Mouse (Mus musculus) ES-E14 (cell line): ENCODE measurements around the gene St3gal3. TPM values are rescaled to one million over a fixed set of nuclear protein-coding genes. Genes with fewer than 3 reads are reported as not detected.

Source experiments
- DNase-seq: peaks from one replicate; pipeline ENCODE4 v3.0.0-alpha.2; 2013; ENCODE audit warnings: low read depth, low spot score
- H3K27ac ChIP-seq: 2 replicates; pipeline ENCODE4 v1.5.1; 2012; ENCODE audit warnings: low read depth, mild to moderate bottlenecking, low read length, moderate library complexity, mixed read lengths; ENCODE audit not compliant: poor library complexity, insufficient read depth, severe bottlenecking
- H3K36me3 ChIP-seq: 2 replicates; pipeline ENCODE4 v1.6.1; 2012; ENCODE audit warnings: mild to moderate bottlenecking, low read length, moderate library complexity, mixed read lengths; ENCODE audit not compliant: control insufficient read depth, poor library complexity, insufficient read depth, severe bottlenecking
- H3K4me1 ChIP-seq, 2 experiments: fragments of 150-350 bp in 1 of 2; sonication (generic) in 1 of 2; 2 replicates each; pipeline ENCODE4 v1.6.1; 2012; ENCODE audit warnings: low read length in 2 of 2, mild to moderate bottlenecking in 1 of 2, mixed read lengths in 1 of 2; ENCODE audit not compliant: control insufficient read depth in 2 of 2, insufficient read depth in 2 of 2, poor library complexity in 1 of 2
- H3K4me3 ChIP-seq, 2 experiments: fragments of 150-350 bp in 1 of 2; sonication (generic) in 1 of 2; 2 replicates each; pipeline ENCODE4 v1.5.1; 2012; ENCODE audit warnings: low read length in 2 of 2, low read depth in 1 of 2, mild to moderate bottlenecking in 1 of 2, mixed read lengths in 1 of 2; ENCODE audit not compliant: insufficient read depth in 1 of 2, poor library complexity in 1 of 2, severe bottlenecking in 1 of 2
- H3K9ac ChIP-seq: 2 replicates; pipeline ENCODE4 v1.6.1; 2012; ENCODE audit warnings: low read depth, mild to moderate bottlenecking, low read length, mixed read lengths; ENCODE audit not compliant: poor library complexity, insufficient read depth, severe bottlenecking
- H3K9me3 ChIP-seq: fragments of 150-350 bp; sonication (generic); 2 replicates; pipeline ENCODE4 v1.6.1; 2012; ENCODE audit warnings: low read depth, mild to moderate bottlenecking, low read length; ENCODE audit not compliant: control insufficient read depth, insufficient read depth
- CHD2 ChIP-seq: IDR thresholded peaks from 2 replicates; pipeline ENCODE4 v1.6.1; 2014; ENCODE audit warnings: mild to moderate bottlenecking, low read depth, low read length, inconsistent platforms
- HCFC1 ChIP-seq: IDR thresholded peaks from 2 replicates; pipeline ENCODE4 v1.6.1; 2012; ENCODE audit warnings: low read length, inconsistent platforms, borderline replicate concordance; ENCODE audit not compliant: insufficient read depth
- MAFK ChIP-seq: IDR thresholded peaks from 2 replicates; pipeline ENCODE4 v1.6.1; 2014; ENCODE audit warnings: mild to moderate bottlenecking, low read depth, low read length, inconsistent platforms; ENCODE audit not compliant: insufficient read depth
- ZC3H11A ChIP-seq: IDR thresholded peaks from 2 replicates; pipeline ENCODE4 v1.6.1; 2012; ENCODE audit warnings: low read depth, mild to moderate bottlenecking, inconsistent platforms, low read length, borderline replicate concordance
- ZNF384 ChIP-seq: IDR thresholded peaks from 2 replicates; pipeline ENCODE4 v1.6.1; 2012; ENCODE audit warnings: low read depth, low read length, inconsistent platforms
- in situ Hi-C, 2 experiments: fragments of 600-800 bp; cut with MboI; formaldehyde crosslinking; loops; one replicate each; pipeline ENCODE4 v1.15.1; 2025; ENCODE audit warnings: low sequenced_read_pairs in 2 of 2, inconsistent platforms in 1 of 2; ENCODE audit not compliant: unreplicated experiment in 2 of 2
- total RNA-seq: library from RNA; depleted of rRNA; stranded (reverse); fragments of 300-350 nt; gene quantifications from 2 replicates; pipeline ENCODE4 v1.2.3, GENCODE M21; 2012

St3gal3 gene
- total RNA-seq, 1 experiment = 10.9 TPM

DNA sequence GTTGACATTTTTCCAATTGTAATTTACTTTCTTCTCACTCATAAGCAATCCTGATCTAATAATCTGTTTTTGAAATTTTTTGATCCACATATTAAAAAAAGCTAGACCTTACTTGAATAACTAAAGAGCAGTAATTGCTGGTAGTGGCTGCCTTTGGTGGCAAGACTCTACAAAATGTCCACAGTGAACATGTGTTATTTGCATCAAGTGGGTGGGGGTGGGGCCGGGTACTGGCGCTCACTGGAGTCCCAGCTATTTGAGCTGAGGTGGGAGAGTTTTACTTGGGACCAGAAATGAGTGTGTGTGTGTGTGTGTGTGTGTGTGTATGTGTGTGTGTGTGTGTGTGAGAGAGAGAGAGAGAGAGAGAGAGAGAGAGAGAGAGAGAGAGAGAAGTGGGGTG, 77.6 kb downstream of the St3gal3 start:
- TF ChIP-seq HCFC1 = no peak
- no peak for TF ChIP-seq CHD2
- no peak for TF ChIP-seq ZC3H11A
- TF ChIP-seq ZNF384 = no peak
- TF ChIP-seq MAFK = no peak
- DNase-seq = no peak
- Histone ChIP-seq H3K27ac (no peak overlapping the region), H3K4me3 (no peak overlapping the region), H3K9ac (no peak overlapping the region), H3K9me3 (no peaks in the 10 kb centered on the region), H3K36me3 (no peaks in the 10 kb centered on the region), H3K4me1 (peaks cover 16 to 34% of the 10 kb centered on the region in 2 experiments; a peak in 3 of 4 replicates)
- in situ Hi-C loops = no loop called here

DNA sequence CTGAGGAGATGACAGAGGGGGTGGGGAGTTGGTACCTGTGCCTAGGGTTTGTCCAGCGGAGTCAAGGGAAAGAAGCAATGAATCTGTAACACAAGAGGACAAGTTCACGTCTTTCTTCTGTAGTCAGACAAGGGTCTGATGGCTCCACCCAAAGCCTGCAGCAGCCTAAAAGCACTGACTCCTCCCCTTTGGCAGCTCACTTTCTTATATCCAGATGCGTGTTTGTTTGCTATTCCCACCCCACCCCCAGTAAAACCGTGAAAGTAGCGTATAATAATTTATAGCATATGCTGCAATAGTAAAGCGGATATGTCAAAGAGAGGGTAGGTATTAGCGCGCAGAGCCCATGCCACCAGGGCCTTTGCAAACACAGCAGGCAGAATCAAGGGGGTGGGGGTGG, 80.1 kb downstream of the St3gal3 start:
- DNase-seq = no peak
- TF ChIP-seq ZNF384 (no peak), CHD2 (no peak), ZC3H11A (no peak), HCFC1 (no peak), MAFK (no peak)
- 0 out of 2 replicates have a peak overlapping the region, but pooled peaks have one; percentile 4 for H3K27ac ChIP-seq

DNA sequence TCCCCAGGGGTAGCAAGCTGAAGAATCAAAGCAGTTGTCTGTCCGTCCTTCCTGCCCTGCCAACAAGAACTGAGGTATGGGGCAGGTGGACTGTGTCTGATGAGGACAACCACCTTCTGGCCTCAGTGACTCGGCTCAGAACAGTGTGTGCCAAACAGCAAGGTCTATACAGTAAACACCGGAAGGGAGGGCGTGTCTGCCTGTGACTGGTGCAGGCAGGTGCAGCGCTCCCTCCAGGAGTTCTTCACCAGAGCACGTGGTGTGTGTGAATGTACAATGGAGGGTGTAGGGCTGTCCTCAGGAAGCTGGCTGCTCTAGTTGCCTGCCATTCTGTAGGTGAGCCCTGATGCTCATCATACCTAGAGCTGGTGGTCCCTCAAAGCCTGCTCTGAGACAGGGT, 80.8 kb downstream of the St3gal3 start:
- in situ Hi-C loops = no loop called here
- Histone ChIP-seq H3K9ac (peak overlapping the region; percentile 45; the same call in 1 of the 2 replicates), H3K36me3 (peaks cover 2% of the 10 kb centered on the region; the same call in 1 of the 2 replicates), H3K9me3 (no peaks in the 10 kb centered on the region), H3K4me1 (peaks cover 8 to 19% of the 10 kb centered on the region in 2 experiments; a peak in 3 of 4 replicates), H3K27ac (peak overlapping the region; percentile 4), H3K4me3 (peak overlapping the region in 1 of 2 experiments; percentile 28; a peak in 1 of 4 replicates)
- TF ChIP-seq HCFC1 (no peak), CHD2 (no peak), MAFK (no peak), ZNF384 (no peak), ZC3H11A (no peak)
- DNase-seq = peak; percentile 43

More for the DNA sequence above, 80.1 kb downstream of the St3gal3 start:
- in situ Hi-C loops = no loop called here
- Histone ChIP-seq H3K4me3 (peak overlapping the region in 1 of 2 experiments; percentile 28; a peak in 2 of 4 replicates), H3K4me1 (peaks cover 8 to 19% of the 10 kb centered on the region in 2 experiments; a peak in 3 of 4 replicates), H3K9ac (peak overlapping the region; percentile 11; the same call in 1 of the 2 replicates), H3K9me3 (no peaks in the 10 kb centered on the region), H3K36me3 (peaks cover 2% of the 10 kb centered on the region; the same call in 1 of the 2 replicates)

DNA sequence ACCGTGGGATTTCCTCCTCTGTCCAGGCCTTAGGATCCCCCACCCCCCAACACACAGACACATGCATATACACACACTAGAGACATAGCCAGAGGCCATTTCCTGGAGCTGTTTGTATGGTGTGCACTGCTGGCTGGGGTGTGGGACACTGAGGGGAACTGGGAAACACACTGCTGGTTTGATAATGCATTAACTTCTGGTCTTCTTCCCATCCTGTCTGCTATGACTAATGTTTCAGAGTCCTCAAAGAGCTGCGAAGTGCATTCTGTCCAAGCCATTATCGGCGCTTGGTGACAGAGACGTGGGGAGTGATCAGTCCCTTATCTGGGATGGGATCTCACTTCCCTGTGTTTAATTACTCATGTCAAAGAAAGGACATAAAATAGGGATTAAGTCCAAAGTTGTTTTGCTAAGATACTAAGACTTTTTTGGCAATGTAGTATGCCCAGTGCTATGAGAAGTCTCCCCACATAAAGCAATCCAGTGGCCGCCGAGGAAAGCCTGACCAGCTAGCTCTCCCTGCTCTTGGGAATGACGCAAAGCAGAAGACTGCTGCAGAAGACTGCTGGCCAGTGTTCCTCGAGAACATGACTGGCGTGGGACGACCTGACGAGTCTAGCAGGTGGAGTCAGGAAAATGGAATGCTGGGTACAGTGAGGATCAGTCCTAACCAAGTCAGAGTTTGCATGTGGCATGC, 85.0 kb downstream of the St3gal3 start:
- no peaks in the 10 kb centered on the region for H3K9me3 ChIP-seq
- TF ChIP-seq ZC3H11A = no peak
- TF ChIP-seq ZNF384 = no peak
- TF ChIP-seq CHD2 = no peak
- TF ChIP-seq MAFK = no peak
- TF ChIP-seq HCFC1 = no peak

DNA sequence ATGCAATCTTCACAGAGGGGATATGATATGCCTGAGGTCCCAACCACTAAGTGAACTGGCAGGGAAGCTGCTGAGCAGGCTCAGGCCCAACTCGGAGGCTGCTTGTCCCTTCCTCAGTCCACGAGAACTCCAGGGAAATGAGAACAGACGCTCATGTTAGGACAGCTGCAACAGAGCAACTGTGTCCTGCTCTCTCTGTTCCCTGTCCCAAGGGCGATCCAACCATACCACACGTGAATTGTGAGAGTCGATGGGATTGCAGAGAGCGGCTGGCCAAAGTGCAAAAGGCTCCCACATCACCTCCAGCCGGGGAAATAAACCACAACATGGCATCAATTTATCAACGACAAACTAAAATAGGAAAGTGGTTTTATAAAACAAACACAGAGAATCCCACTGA, 90.2 kb downstream of the St3gal3 start:
- H3K4me1 ChIP-seq = peaks cover 0 to 9% of the 10 kb centered on the region in 2 experiments; a peak in 1 of 4 replicates
- no peak overlapping the region for H3K9ac ChIP-seq
- no peak for TF ChIP-seq MAFK
- TF ChIP-seq CHD2 = no peak
- no peak for TF ChIP-seq ZC3H11A
- TF ChIP-seq HCFC1 = no peak
- TF ChIP-seq ZNF384 = no peak
- H3K36me3 ChIP-seq = peaks cover 2% of the 10 kb centered on the region; the same call in 1 of the 2 replicates
- in situ Hi-C loops = no loop called here
- H3K27ac ChIP-seq = no peak overlapping the region
- no peak for DNase-seq
- H3K9me3 ChIP-seq = no peaks in the 10 kb centered on the region
- no peak overlapping the region for H3K4me3 ChIP-seq

More for the DNA sequence above, 85.0 kb downstream of the St3gal3 start:
- no peak overlapping the region for H3K9ac ChIP-seq
- DNase-seq = no peak
- no peak overlapping the region for H3K4me3 ChIP-seq
- H3K27ac ChIP-seq = no peak overlapping the region
- peaks cover 6 to 15% of the 10 kb centered on the region in 2 experiments; a peak in 3 of 4 replicates for H3K4me1 ChIP-seq
- in situ Hi-C loops = no loop called here
- H3K36me3 ChIP-seq = peaks cover 2% of the 10 kb centered on the region; the same call in 1 of the 2 replicates
